Mouse (Mus musculus): ENCODE measurements around the gene Lrpap1. TPM values are rescaled to one million over a fixed set of nuclear protein-coding genes. Genes with fewer than 3 reads are reported as not detected.

Lrpap1 gene
- polyA plus RNA-seq, 1 experiment from 2014 or later = 118 TPM

GRCm38 (mm10) chr5:35134286-35134685 lies 28.7 kb upstream of the Lrpap1 start:
- Histone ChIP-seq H3K36me3 (ENCODE audit: inconsistent target) (no peaks in the 10 kb centered on the region), H3K79me2 (ENCODE audit: inconsistent target) (no peaks in the 10 kb centered on the region), H3K4me3 (ENCODE audit: inconsistent target) (no peak overlapping the region), H3K27ac (no peak overlapping the region)
- WGBS (ENCODE audit: missing documents) = 93% methylated on average over 3 of the region's 3 CpGs

DNA sequence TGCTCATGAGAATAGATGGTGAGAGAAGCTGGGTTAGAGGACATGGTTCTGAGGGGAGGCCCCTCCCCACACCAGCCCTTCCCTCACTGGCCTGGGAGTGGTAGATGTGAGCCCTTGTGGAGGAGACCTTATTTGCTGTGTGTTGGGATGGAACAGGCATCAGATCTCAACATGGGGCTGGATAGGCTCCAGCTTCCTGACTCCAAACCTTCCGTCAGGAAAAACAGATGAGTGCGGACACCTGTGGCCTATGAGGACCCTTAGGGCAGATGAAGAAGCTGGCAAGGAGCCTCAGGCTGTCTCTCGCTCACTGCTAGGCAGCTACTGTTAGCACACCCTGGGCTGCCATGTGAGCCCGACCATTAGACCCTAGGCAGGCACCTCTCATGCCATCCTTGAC lies 27.9 kb upstream of the Lrpap1 start:
- 96% methylated on average over 4 of the region's 4 CpGs for WGBS (ENCODE audit: missing documents)
- Histone ChIP-seq H3K27ac (no peak overlapping the region), H3K36me3 (ENCODE audit: inconsistent target) (no peaks in the 10 kb centered on the region), H3K4me3 (ENCODE audit: inconsistent target) (no peak overlapping the region), H3K79me2 (ENCODE audit: inconsistent target) (no peaks in the 10 kb centered on the region)

DNA sequence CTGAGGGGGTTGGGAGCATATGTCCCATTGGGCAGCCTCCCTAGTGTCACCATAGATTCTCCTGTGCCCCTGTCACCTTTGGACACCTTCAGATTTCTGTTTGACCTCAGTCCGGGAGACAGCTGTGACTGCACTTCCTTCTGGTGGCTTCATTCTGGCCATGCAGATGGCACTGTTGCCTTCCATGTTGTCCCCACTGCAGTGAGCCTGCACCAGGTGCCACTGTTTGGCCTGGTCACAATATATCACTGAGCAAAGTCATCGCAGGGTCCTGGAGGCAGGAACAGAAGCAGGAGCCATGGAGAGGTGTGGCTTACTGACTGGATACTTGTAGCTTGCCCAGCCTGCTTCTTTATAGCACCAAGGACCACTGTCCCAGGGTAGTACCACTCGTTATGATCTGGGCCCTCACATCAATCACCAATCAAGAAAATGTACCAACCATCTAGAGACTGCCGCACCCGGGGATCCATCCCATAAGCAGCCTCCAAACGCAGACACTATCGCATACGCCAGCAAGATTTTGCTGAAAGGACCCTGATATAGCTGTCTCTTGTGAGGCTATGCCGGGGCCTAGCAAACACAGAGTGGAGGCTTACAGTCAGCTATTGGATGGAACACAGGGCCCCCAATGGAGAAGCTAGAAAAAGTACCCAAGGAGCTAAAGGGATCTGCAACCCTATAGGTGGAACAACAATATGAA lies 26.9 kb upstream of the Lrpap1 start:
- Histone ChIP-seq H3K36me3 (ENCODE audit: inconsistent target) (no peaks in the 10 kb centered on the region), H3K4me3 (ENCODE audit: inconsistent target) (no peak overlapping the region), H3K79me2 (ENCODE audit: inconsistent target) (no peaks in the 10 kb centered on the region), H3K27ac (no peak overlapping the region)
- WGBS (ENCODE audit: missing documents) = 93% methylated on average over 9 of the region's 9 CpGs

DNA sequence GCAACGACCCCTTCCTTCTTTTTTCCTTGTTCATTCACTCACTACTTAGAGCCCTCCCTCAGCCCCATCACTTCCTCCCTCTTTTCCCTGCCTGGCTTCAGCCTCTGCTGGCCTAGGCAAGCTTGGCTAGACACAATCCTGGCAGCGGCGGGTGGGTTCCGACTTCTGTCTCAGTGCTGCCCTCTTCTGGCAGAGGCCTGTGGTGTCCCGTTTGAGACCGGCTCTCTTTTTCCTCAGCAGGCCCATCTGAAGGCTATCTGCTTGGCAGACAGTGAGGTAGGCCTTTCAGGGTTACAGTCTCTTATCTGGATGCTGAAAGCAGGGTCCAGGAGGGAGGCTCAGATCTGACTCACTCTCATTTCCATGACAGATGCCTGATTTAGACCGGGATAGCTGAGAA lies 26.2 kb upstream of the Lrpap1 start:
- no peak overlapping the region for H3K4me3 ChIP-seq (ENCODE audit: inconsistent target)
- 13% methylated on average over 7 of the region's 7 CpGs for WGBS (ENCODE audit: missing documents)
- no peaks in the 10 kb centered on the region for H3K36me3 ChIP-seq (ENCODE audit: inconsistent target)
- H3K27ac ChIP-seq = no peak overlapping the region
- H3K79me2 ChIP-seq (ENCODE audit: inconsistent target) = no peaks in the 10 kb centered on the region

GRCm38 (mm10) chr5:35131237-35131636 lies 25.7 kb upstream of the Lrpap1 start:
- Histone ChIP-seq H3K27ac (no peak overlapping the region), H3K36me3 (ENCODE audit: inconsistent target) (no peaks in the 10 kb centered on the region), H3K4me3 (ENCODE audit: inconsistent target) (no peak overlapping the region), H3K79me2 (ENCODE audit: inconsistent target) (no peaks in the 10 kb centered on the region)
- WGBS (ENCODE audit: missing documents) = 17% methylated on average over 1 of the region's 1 CpGs

GRCm38 (mm10) chr5:35129767-35130191 lies 24.2 kb upstream of the Lrpap1 start:
- 90% methylated on average over 7 of the region's 7 CpGs for WGBS (ENCODE audit: missing documents)
- Histone ChIP-seq H3K36me3 (ENCODE audit: inconsistent target) (no peaks in the 10 kb centered on the region), H3K27ac (no peak overlapping the region)

DNA sequence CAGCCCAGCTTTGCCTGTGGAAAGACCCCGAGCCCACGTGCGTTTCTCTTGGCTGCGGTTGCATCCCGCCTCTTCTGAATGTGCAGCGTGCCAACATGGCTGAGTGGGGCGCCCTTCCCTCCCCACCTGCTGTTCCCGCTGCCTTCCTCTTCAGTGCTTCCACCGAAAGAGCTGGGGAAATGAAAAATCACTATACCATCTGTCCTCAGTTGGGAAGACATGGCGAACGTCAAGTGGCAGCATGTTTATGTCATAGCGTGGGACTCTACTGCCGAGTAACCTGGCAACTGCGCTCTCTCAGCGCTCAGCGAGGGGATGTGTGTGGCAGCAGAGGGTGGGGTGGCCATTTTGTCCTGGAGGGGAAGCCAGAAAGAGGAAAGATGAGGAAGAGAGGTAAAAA lies 23.6 kb upstream of the Lrpap1 start:
- 92% methylated on average over 16 of the region's 16 CpGs for WGBS (ENCODE audit: missing documents)
- no peak overlapping the region for H3K27ac ChIP-seq

More at GRCm38 (mm10) chr5:35129767-35130191, 24.2 kb upstream of the Lrpap1 start:
- no peak overlapping the region for H3K4me3 ChIP-seq (ENCODE audit: inconsistent target)
- H3K79me2 ChIP-seq (ENCODE audit: inconsistent target) = no peaks in the 10 kb centered on the region

DNA sequence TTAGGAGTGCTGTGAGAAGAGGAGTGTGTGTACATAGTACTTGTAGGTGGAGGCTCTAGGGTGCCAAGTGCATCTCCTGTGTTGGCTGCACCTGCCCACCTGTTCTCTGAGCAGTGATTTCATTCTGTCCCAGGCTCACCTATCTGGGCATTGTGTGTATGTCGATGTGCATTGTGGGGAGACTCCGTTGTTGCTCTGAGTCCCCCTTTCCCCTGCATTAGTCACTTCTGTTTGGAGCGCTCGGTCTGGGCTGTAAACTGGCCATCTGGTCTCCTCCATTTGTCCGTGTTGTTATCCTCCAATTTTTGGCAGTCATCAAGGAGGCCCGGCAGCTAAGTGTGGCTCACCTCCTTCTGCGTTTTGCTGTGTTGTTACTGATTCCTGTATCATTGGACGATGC lies 14.5 kb upstream of the Lrpap1 start:
- 85% methylated on average over 8 of the region's 8 CpGs for WGBS (ENCODE audit: missing documents)
- Histone ChIP-seq H3K4me3 (ENCODE audit: inconsistent target) (no peak overlapping the region), H3K36me3 (ENCODE audit: inconsistent target) (no peaks in the 10 kb centered on the region), H3K27ac (no peak overlapping the region), H3K79me2 (ENCODE audit: inconsistent target) (no peaks in the 10 kb centered on the region)

More for the DNA sequence above, 23.6 kb upstream of the Lrpap1 start:
- no peaks in the 10 kb centered on the region for H3K36me3 ChIP-seq (ENCODE audit: inconsistent target)
- no peak overlapping the region for H3K4me3 ChIP-seq (ENCODE audit: inconsistent target)
- H3K79me2 ChIP-seq (ENCODE audit: inconsistent target) = no peaks in the 10 kb centered on the region

DNA sequence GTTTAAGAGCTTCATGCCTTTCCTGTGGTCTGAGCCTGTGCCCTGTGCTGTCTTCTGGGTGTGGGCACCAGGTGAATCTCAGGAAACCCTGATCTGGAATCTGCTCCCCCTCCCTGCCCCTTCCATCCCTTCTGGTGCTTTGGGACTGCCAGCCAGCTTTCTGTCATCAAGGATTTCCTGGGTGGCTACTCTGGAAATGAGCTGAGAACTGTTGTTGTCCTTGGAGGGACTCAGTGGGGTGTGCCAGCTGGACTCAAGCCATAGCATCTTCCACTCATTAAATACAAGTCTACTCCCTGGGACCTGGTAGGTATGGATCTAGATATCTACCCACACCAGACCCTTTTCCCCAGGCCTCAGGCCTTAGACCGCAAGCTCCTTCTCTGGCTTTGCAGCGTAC lies 12.9 kb upstream of the Lrpap1 start:
- no peak overlapping the region for H3K4me3 ChIP-seq (ENCODE audit: inconsistent target)
- no peaks in the 10 kb centered on the region for H3K79me2 ChIP-seq (ENCODE audit: inconsistent target)
- no peak overlapping the region for H3K27ac ChIP-seq
- no peaks in the 10 kb centered on the region for H3K36me3 ChIP-seq (ENCODE audit: inconsistent target)
- WGBS (ENCODE audit: missing documents) = 91% methylated on average over 2 of the region's 2 CpGs

DNA sequence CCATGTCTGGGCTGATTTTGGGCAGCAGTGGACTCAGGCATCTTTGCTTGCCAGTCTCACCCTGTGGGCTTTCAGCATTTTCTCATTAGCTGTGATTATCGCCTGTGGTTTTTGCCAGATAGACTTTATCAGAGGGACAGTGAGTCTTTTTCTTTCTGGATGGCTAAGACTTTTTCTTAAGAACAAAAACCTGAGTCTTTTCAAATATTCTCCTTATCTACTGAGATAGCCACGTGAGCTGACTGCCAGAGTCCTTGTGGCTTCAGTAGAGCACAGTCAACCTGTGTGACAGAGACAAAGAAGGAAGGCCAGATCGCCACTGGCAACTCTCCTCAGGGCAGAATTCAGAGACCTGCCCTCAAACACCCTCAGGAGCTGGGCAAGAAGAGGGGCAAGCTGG lies 12.1 kb upstream of the Lrpap1 start:
- no peak overlapping the region for H3K4me3 ChIP-seq (ENCODE audit: inconsistent target)
- no peak overlapping the region for H3K27ac ChIP-seq
- 80% methylated on average over 3 of the region's 3 CpGs for WGBS (ENCODE audit: missing documents)
- no peaks in the 10 kb centered on the region for H3K79me2 ChIP-seq (ENCODE audit: inconsistent target)
- H3K36me3 ChIP-seq (ENCODE audit: inconsistent target) = no peaks in the 10 kb centered on the region

GRCm38 (mm10) chr5:35116002-35116401 lies 10.4 kb upstream of the Lrpap1 start:
- no peak overlapping the region for H3K27ac ChIP-seq
- H3K4me3 ChIP-seq (ENCODE audit: inconsistent target) = no peak overlapping the region
- 81% methylated on average over 3 of the region's 3 CpGs for WGBS (ENCODE audit: missing documents)
- H3K36me3 ChIP-seq (ENCODE audit: inconsistent target) = no peaks in the 10 kb centered on the region
- no peaks in the 10 kb centered on the region for H3K79me2 ChIP-seq (ENCODE audit: inconsistent target)

- no peaks in the 10 kb centered on the region for H3K79me2 ChIP-seq (ENCODE audit: inconsistent target)
- no peak overlapping the region for H3K27ac ChIP-seq
- H3K36me3 ChIP-seq (ENCODE audit: inconsistent target) = no peaks in the 10 kb centered on the region
- WGBS (ENCODE audit: missing documents) = 93% methylated on average over 4 of the region's 4 CpGs
- no peak overlapping the region for H3K4me3 ChIP-seq (ENCODE audit: inconsistent target)
Measured at GRCm38 (mm10) chr5:35112444-35112843, 6.9 kb upstream of the Lrpap1 start.

DNA sequence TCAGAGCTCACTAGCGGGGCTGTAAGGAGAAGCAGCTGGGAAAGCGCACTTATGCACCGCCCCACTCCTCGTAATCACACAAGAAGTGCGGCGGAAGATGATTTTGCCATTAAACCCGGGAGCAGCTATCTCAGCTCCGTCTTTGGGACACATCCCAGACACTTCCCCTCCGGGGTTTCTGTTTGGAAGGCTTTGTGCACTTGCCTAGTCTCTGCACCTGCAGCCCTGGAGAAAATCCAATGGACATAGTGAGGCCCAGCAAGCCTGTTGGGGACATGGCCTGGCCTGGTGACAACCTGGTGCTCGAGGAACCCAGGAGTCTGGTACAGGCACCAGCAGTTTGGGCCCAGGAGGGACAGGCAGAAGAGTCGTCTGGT lies 344 bp upstream of the Lrpap1 start:
- Histone ChIP-seq H3K79me2 (ENCODE audit: inconsistent target) (peaks cover 39% of the 10 kb centered on the region), H3K4me3 (ENCODE audit: inconsistent target) (peak overlapping the region; percentile 74), H3K36me3 (ENCODE audit: inconsistent target) (peaks cover 10% of the 10 kb centered on the region), H3K27ac (peak overlapping the region; percentile 54)
- WGBS (ENCODE audit: missing documents) = 10% methylated on average over 11 of the region's 11 CpGs

DNA sequence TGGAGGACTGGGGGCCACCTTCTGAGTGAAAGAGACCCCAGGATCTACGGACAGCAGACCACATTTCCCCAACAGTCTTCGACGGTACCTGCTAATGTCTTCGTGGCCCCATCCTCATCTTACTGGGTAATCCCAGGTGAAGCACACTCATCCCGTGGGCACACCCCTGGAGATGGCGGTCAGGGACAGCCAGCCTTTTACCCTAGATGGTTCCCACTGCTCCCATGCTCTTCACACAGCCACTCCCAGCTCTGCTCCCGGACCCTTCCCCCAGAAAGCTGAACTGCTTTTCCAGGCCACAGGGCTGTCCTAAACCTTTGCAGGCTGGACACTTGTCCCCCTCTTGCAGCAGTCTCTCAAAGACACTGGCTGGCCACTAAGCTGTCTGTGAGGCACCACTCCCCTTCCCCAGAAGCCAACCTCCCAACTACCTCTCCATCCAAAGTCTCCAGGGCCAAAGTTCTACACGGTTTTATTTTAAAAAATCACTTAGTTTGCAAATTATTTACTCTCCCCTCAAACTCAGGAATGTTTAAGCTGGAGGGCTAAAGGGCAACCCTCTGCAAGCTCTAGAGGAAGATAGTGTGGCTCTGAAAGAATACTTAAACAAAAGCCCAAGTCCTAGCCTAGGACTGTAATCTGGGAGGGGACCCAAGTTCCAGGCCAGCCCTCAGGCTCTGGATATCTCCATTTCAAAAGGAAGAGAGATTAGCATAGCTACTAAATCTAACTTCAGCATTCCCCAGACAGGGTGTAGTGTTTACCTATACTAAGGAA lies 1.2 kb downstream of the Lrpap1 start:
- WGBS (ENCODE audit: missing documents) = 87% methylated on average over 8 of the region's 8 CpGs
- Histone ChIP-seq H3K36me3 (ENCODE audit: inconsistent target) (peaks cover 24% of the 10 kb centered on the region), H3K4me3 (ENCODE audit: inconsistent target) (peak overlapping the region; percentile 74), H3K27ac (no peak overlapping the region), H3K79me2 (ENCODE audit: inconsistent target) (peaks cover 39% of the 10 kb centered on the region)

- Histone ChIP-seq H3K27ac (no peak overlapping the region), H3K36me3 (ENCODE audit: inconsistent target) (peaks cover 33% of the 10 kb centered on the region), H3K79me2 (ENCODE audit: inconsistent target) (peaks cover 39% of the 10 kb centered on the region), H3K4me3 (ENCODE audit: inconsistent target) (no peak overlapping the region)
- WGBS (ENCODE audit: missing documents) = 81% methylated on average over 2 of the region's 2 CpGs
Measured at GRCm38 (mm10) chr5:35103528-35103927, 2.0 kb downstream of the Lrpap1 start.
